Mouse (Mus musculus): ENCODE results near the gene Clip3. TPM values are rescaled to one million over a fixed set of nuclear protein-coding genes. Genes with fewer than 3 reads are reported as not detected.

Clip3 gene
- polyA plus RNA-seq, 1 experiment from 2014 or later, result 96.5 TPM

- H3K4me1 ChIP-seq (ENCODE audit: control insufficient read depth, insufficient read depth, low read depth, low read length), result peaks cover 2% of the 10 kb centered on the region; the same call in 1 of the 2 replicates
- H3K4me2 ChIP-seq (ENCODE audit: low read length), result no peak overlapping the region
- WGBS, result 62% methylated on average over 2 of the region's 2 CpGs
- no peaks in the 10 kb centered on the region for H3K9me3 ChIP-seq (ENCODE audit: control insufficient read depth, low read length)
- H3K27ac ChIP-seq (ENCODE audit: low read depth, low read length), result no peak overlapping the region
- no peaks in the 10 kb centered on the region for H3K36me3 ChIP-seq (ENCODE audit: control insufficient read depth, insufficient read depth, low read length)
- H3K27me3 ChIP-seq (replicated peaks; ENCODE audit: control insufficient read depth, insufficient read depth, low read length), result no peaks in the 10 kb centered on the region
- no peak for ATAC-seq
- no peak overlapping the region for H3K4me3 ChIP-seq (ENCODE audit: low read length)
- no peak overlapping the region for H3K9ac ChIP-seq (ENCODE audit: low read depth, low read length)
These were observed 12.6 kb upstream of the Clip3 start for GRCm38 (mm10) chr7:30278911-30279310.

- no peaks in the 10 kb centered on the region for H3K27me3 ChIP-seq (replicated peaks; ENCODE audit: control insufficient read depth, insufficient read depth, low read length)
- no peaks in the 10 kb centered on the region for H3K9me3 ChIP-seq (ENCODE audit: control insufficient read depth, low read length)
- H3K4me2 ChIP-seq (ENCODE audit: low read length), result peak overlapping the region; percentile 99
- H3K36me3 ChIP-seq (ENCODE audit: control insufficient read depth, insufficient read depth, low read length), result no peaks in the 10 kb centered on the region
- WGBS, result 0% methylated on average over 6 of the region's 6 CpGs
- H3K4me3 ChIP-seq (ENCODE audit: low read length), result peak overlapping the region; percentile 74
- peak overlapping the region; percentile 46; the same call in 1 of the 2 replicates for H3K9ac ChIP-seq (ENCODE audit: low read depth, low read length)
- peaks cover 2% of the 10 kb centered on the region; the same call in 1 of the 2 replicates for H3K4me1 ChIP-seq (ENCODE audit: control insufficient read depth, insufficient read depth, low read depth, low read length)
- H3K27ac ChIP-seq (ENCODE audit: low read depth, low read length), result no peak overlapping the region; the same call in 1 of the 2 replicates
- no peak for ATAC-seq
These were observed 12.0 kb upstream of the Clip3 start for GRCm38 (mm10) chr7:30279536-30279935.

- Histone ChIP-seq H3K9ac (ENCODE audit: low read depth, low read length) (peak within 1 kb of the TSS; percentile 66), H3K27me3 (replicated peaks; ENCODE audit: control insufficient read depth, insufficient read depth, low read length) (no peaks in the 10 kb centered on the region), H3K4me3 (ENCODE audit: low read length) (peak within 1 kb of the TSS; percentile 74), H3K4me1 (ENCODE audit: control insufficient read depth, insufficient read depth, low read depth, low read length) (peaks cover 2% of the 10 kb centered on the region; the same call in 1 of the 2 replicates), H3K27ac (ENCODE audit: low read depth, low read length) (peak within 1 kb of the TSS; percentile 99), H3K36me3 (ENCODE audit: control insufficient read depth, insufficient read depth, low read length) (no peaks in the 10 kb centered on the region), H3K4me2 (ENCODE audit: low read length) (peak within 1 kb of the TSS; percentile 99), H3K9me3 (ENCODE audit: control insufficient read depth, low read length) (no peaks in the 10 kb centered on the region)
- whole genome bisulfite sequencing, result under 1% methylated on average over 48 of the region's 49 CpGs
- peak; percentile 97 for ATAC-seq
These were observed 11.4 kb upstream of the Clip3 start, which contains the start of the genes Thap8 and Wdr62 for GRCm38 (mm10) chr7:30279951-30280669. Gene Thap8, plus strand, starts transcription at chr7:30280094. Gene Wdr62, minus strand, starts transcription at chr7:30280419.

GRCm38 (mm10) chr7:30280670-30281138 is 10.8 kb upstream of the Clip3 start:
- Histone ChIP-seq H3K27me3 (replicated peaks; ENCODE audit: control insufficient read depth, insufficient read depth, low read length) (no peaks in the 10 kb centered on the region), H3K4me3 (ENCODE audit: low read length) (peak overlapping the region; percentile 74), H3K4me1 (ENCODE audit: control insufficient read depth, insufficient read depth, low read depth, low read length) (peaks cover 2% of the 10 kb centered on the region; the same call in 1 of the 2 replicates), H3K4me2 (ENCODE audit: low read length) (peak overlapping the region; percentile 99), H3K27ac (ENCODE audit: low read depth, low read length) (peak overlapping the region; percentile 99), H3K9me3 (ENCODE audit: control insufficient read depth, low read length) (no peaks in the 10 kb centered on the region), H3K9ac (ENCODE audit: low read depth, low read length) (peak overlapping the region; percentile 66), H3K36me3 (ENCODE audit: control insufficient read depth, insufficient read depth, low read length) (no peaks in the 10 kb centered on the region)
- WGBS, result under 1% methylated on average over 20 of the region's 20 CpGs
- peak; percentile 89 for ATAC-seq

- H3K9me3 ChIP-seq (ENCODE audit: control insufficient read depth, low read length), result no peaks in the 10 kb centered on the region
- WGBS, result 74% methylated on average over 4 of the region's 4 CpGs
- H3K9ac ChIP-seq (ENCODE audit: low read depth, low read length), result no peak overlapping the region
- no peak for ATAC-seq
- no peak overlapping the region for H3K4me3 ChIP-seq (ENCODE audit: low read length)
- no peak overlapping the region for H3K27ac ChIP-seq (ENCODE audit: low read depth, low read length)
- no peak overlapping the region for H3K4me2 ChIP-seq (ENCODE audit: low read length)
- H3K27me3 ChIP-seq (replicated peaks; ENCODE audit: control insufficient read depth, insufficient read depth, low read length), result no peaks in the 10 kb centered on the region
- no peaks in the 10 kb centered on the region for H3K36me3 ChIP-seq (ENCODE audit: control insufficient read depth, insufficient read depth, low read length)
- peaks cover 2% of the 10 kb centered on the region; the same call in 1 of the 2 replicates for H3K4me1 ChIP-seq (ENCODE audit: control insufficient read depth, insufficient read depth, low read depth, low read length)
These were observed 10.0 kb upstream of the Clip3 start for GRCm38 (mm10) chr7:30281522-30281921.

- Histone ChIP-seq H3K36me3 (ENCODE audit: control insufficient read depth, insufficient read depth, low read length) (no peaks in the 10 kb centered on the region), H3K9me3 (ENCODE audit: control insufficient read depth, low read length) (no peaks in the 10 kb centered on the region), H3K27ac (ENCODE audit: low read depth, low read length) (no peak overlapping the region), H3K4me1 (ENCODE audit: control insufficient read depth, insufficient read depth, low read depth, low read length) (peaks cover 2% of the 10 kb centered on the region; the same call in 1 of the 2 replicates), H3K9ac (ENCODE audit: low read depth, low read length) (no peak overlapping the region), H3K4me3 (ENCODE audit: low read length) (no peak overlapping the region), H3K27me3 (replicated peaks; ENCODE audit: control insufficient read depth, insufficient read depth, low read length) (no peaks in the 10 kb centered on the region), H3K4me2 (ENCODE audit: low read length) (no peak overlapping the region)
- ATAC-seq, result no peak
- 81% methylated on average over 7 of the region's 7 CpGs for WGBS
These were observed 8.8 kb upstream of the Clip3 start for GRCm38 (mm10) chr7:30282740-30283139.

- Histone ChIP-seq H3K4me3 (ENCODE audit: low read length) (no peak overlapping the region), H3K4me2 (ENCODE audit: low read length) (no peak overlapping the region), H3K9ac (ENCODE audit: low read depth, low read length) (no peak overlapping the region), H3K27ac (ENCODE audit: low read depth, low read length) (no peak overlapping the region), H3K4me1 (ENCODE audit: control insufficient read depth, insufficient read depth, low read depth, low read length) (peaks cover 6% of the 10 kb centered on the region), H3K9me3 (ENCODE audit: control insufficient read depth, low read length) (no peaks in the 10 kb centered on the region), H3K36me3 (ENCODE audit: control insufficient read depth, insufficient read depth, low read length) (no peaks in the 10 kb centered on the region), H3K27me3 (replicated peaks; ENCODE audit: control insufficient read depth, insufficient read depth, low read length) (no peaks in the 10 kb centered on the region)
- WGBS, result 56% methylated on average over 8 of the region's 8 CpGs
- ATAC-seq, result no peak
These were observed 4.7 kb upstream of the Clip3 start for GRCm38 (mm10) chr7:30286701-30287410.

GRCm38 (mm10) chr7:30288046-30288445 is 3.5 kb upstream of the Clip3 start:
- no peak overlapping the region for H3K4me3 ChIP-seq (ENCODE audit: low read length)
- no peaks in the 10 kb centered on the region for H3K27me3 ChIP-seq (replicated peaks; ENCODE audit: control insufficient read depth, insufficient read depth, low read length)
- no peak for ATAC-seq
- H3K4me2 ChIP-seq (ENCODE audit: low read length), result no peak overlapping the region
- peaks cover 12% of the 10 kb centered on the region for H3K4me1 ChIP-seq (ENCODE audit: control insufficient read depth, insufficient read depth, low read depth, low read length)
- H3K27ac ChIP-seq (ENCODE audit: low read depth, low read length), result no peak overlapping the region
- 64% methylated on average over 6 of the region's 6 CpGs for WGBS
- H3K9ac ChIP-seq (ENCODE audit: low read depth, low read length), result no peak overlapping the region
- H3K9me3 ChIP-seq (ENCODE audit: control insufficient read depth, low read length), result no peaks in the 10 kb centered on the region
- H3K36me3 ChIP-seq (ENCODE audit: control insufficient read depth, insufficient read depth, low read length), result no peaks in the 10 kb centered on the region

Data from hindbrain, embryonic 16.5 days (tissue).